Mouse (Mus musculus) cerebellum, adult 2 months (tissue): ENCODE data around the gene Dmkn. TPM values are rescaled to one million over a fixed set of nuclear protein-coding genes. Genes with fewer than 3 reads are reported as not detected.

Experiments
- DNase-seq, 2 experiments: peaks; one replicate each; pipeline ENCODE4 v3.0.0; 2021
- H3K27ac ChIP-seq: fragments of 200-500 bp; 2 replicates; pipeline ENCODE4 v1.5.1; 2012; ENCODE audit warnings: low read length, control low read depth, inconsistent platforms; ENCODE audit not compliant: insufficient read depth
- H3K27me3 ChIP-seq: fragments of 200-500 bp; 2 replicates; pipeline ENCODE4 v1.6.1; 2012; ENCODE audit warnings: inconsistent platforms, mild to moderate bottlenecking, low read length, moderate library complexity; ENCODE audit not compliant: control insufficient read depth, insufficient read depth
- H3K4me1 ChIP-seq: fragments of 200-500 bp; 2 replicates; pipeline ENCODE4 v1.6.1; 2011; ENCODE audit warnings: low read length; ENCODE audit not compliant: control insufficient read depth, insufficient read depth
- H3K4me3 ChIP-seq: fragments of 200-500 bp; replicated peaks from 2 replicates; pipeline ENCODE3; 2011; ENCODE audit warnings: mild to moderate bottlenecking, low read depth, low read length, control low read depth; ENCODE audit not compliant: insufficient read depth
- CTCF ChIP-seq: fragments of 200-500 bp; IDR thresholded peaks from 2 replicates; pipeline ENCODE4 v1.5.1; 2011; ENCODE audit warnings: low read depth, mild to moderate bottlenecking, control low read depth, low read length, moderate library complexity, borderline replicate concordance; ENCODE audit not compliant: insufficient read depth
- POLR2A ChIP-seq: fragments of 200-500 bp; IDR thresholded peaks from 2 replicates; pipeline ENCODE4 v1.6.1; 2011; ENCODE audit warnings: low read length, control low read depth, borderline replicate concordance; ENCODE audit not compliant: insufficient read depth
- WGBS: fragments of 180-500 bp; shearing (Covaris S2); methylation state at CpG from one replicate; pipeline ENCODE4 v1.1.7; 2018; 5-methylcytosine and 5-hydroxymethylcytosine counted together
- polyA plus RNA-seq: library from polyadenylated mRNA; depleted of rRNA; stranded (reverse); fragments of >200 nt; gene quantifications from 2 replicates; pipeline ENCODE4 v1.2.3, GENCODE M21; 2012; rRNA removed

Dmkn gene
- polyA plus RNA-seq: 1.4 and 1.8 TPM in 2 replicates

GRCm38 (mm10) chr7:30763456-30763855, at the start of gene Dmkn:
TSS of gene Dmkn (plus strand) at chr7:30763756.
- Histone ChIP-seq H3K27me3 (no peaks in the 10 kb centered on the region), H3K4me1 (no peaks in the 10 kb centered on the region), H3K4me3 (no peak within 1 kb of the TSS), H3K27ac (no peak within 1 kb of the TSS)
- WGBS: 47% methylated on average over 5 of the region's 5 CpGs
- no peak for DNase-seq
- no peak for TF ChIP-seq POLR2A
- TF ChIP-seq CTCF: no peak

- H3K4me1 ChIP-seq: no peaks in the 10 kb centered on the region; the same call in 1 of the 2 replicates
- no peak for TF ChIP-seq POLR2A
- no peak for TF ChIP-seq CTCF
- no peak overlapping the region for H3K4me3 ChIP-seq
- no peak overlapping the region for H3K27ac ChIP-seq
- DNase-seq: no peak
- 1% methylated on average over 43 of the region's 43 CpGs for WGBS
- no peaks in the 10 kb centered on the region for H3K27me3 ChIP-seq
These were observed 46.4 kb upstream of the Dmkn start for GRCm38 (mm10) chr7:30717006-30717715.

GRCm38 (mm10) chr7:30717716-30718046, 45.9 kb upstream of the Dmkn start:
- Histone ChIP-seq H3K4me1 (no peaks in the 10 kb centered on the region; the same call in 1 of the 2 replicates), H3K4me3 (no peak overlapping the region), H3K27me3 (no peaks in the 10 kb centered on the region), H3K27ac (no peak overlapping the region)
- 13% methylated on average over 14 of the region's 14 CpGs for WGBS
- DNase-seq: no peak
- TF ChIP-seq POLR2A: no peak
- no peak for TF ChIP-seq CTCF

GRCm38 (mm10) chr7:30719669-30720068, 43.9 kb upstream of the Dmkn start:
- no peaks in the 10 kb centered on the region for H3K27me3 ChIP-seq
- H3K4me3 ChIP-seq: no peak overlapping the region
- H3K4me1 ChIP-seq: no peaks in the 10 kb centered on the region; the same call in 1 of the 2 replicates
- WGBS: 89% methylated on average over 5 of the region's 5 CpGs
- no peak overlapping the region for H3K27ac ChIP-seq
- no peak for DNase-seq
- no peak for TF ChIP-seq POLR2A
- TF ChIP-seq CTCF: no peak

- H3K4me1 ChIP-seq: no peaks in the 10 kb centered on the region; the same call in 1 of the 2 replicates
- H3K27ac ChIP-seq: no peak overlapping the region
- peak; percentile 36 to 63 for DNase-seq
- no peaks in the 10 kb centered on the region for H3K27me3 ChIP-seq
- no peak overlapping the region for H3K4me3 ChIP-seq
- TF ChIP-seq CTCF: no peak
- no peak for TF ChIP-seq POLR2A
- WGBS: 57% methylated on average over 7 of the region's 7 CpGs
These were observed 42.3 kb upstream of the Dmkn start for GRCm38 (mm10) chr7:30721286-30721685.

- WGBS: 70% methylated on average over 6 of the region's 6 CpGs
- DNase-seq: no peak
These were observed 40.1 kb upstream of the Dmkn start for GRCm38 (mm10) chr7:30723274-30723953.

GRCm38 (mm10) chr7:30728214-30728613, 35.3 kb upstream of the Dmkn start:
- H3K27ac ChIP-seq: no peak overlapping the region
- H3K27me3 ChIP-seq: no peaks in the 10 kb centered on the region
- peaks cover 14% of the 10 kb centered on the region for H3K4me1 ChIP-seq
- TF ChIP-seq POLR2A (no peak), CTCF (no peak)
- H3K4me3 ChIP-seq: peak overlapping the region; percentile 39
- WGBS: 57% methylated on average over 6 of the region's 6 CpGs
- DNase-seq: no peak

More at GRCm38 (mm10) chr7:30723274-30723953, 40.1 kb upstream of the Dmkn start:
- Histone ChIP-seq H3K4me1 (peaks cover 6% of the 10 kb centered on the region), H3K27ac (no peak overlapping the region), H3K27me3 (no peaks in the 10 kb centered on the region), H3K4me3 (no peak overlapping the region)
- TF ChIP-seq POLR2A: no peak
- no peak for TF ChIP-seq CTCF
